Mouse (Mus musculus) bone marrow, adult 2 months (tissue): ENCODE results near the gene Pxdn.

ENCODE experiments used
- CTCF ChIP-seq: fragments of 200-500 bp; IDR thresholded peaks from 2 replicates; pipeline ENCODE4 v1.5.1; 2011; ENCODE audit warnings: low read length, control low read depth; ENCODE audit not compliant: control insufficient read depth, insufficient read depth
- POLR2A ChIP-seq: fragments of 200-500 bp; IDR thresholded peaks from 2 replicates; pipeline ENCODE4 v1.6.1; 2011; ENCODE audit warnings: low read depth, mild to moderate bottlenecking, control low read depth, low read length, borderline replicate concordance; ENCODE audit not compliant: control insufficient read depth

GRCm38 (mm10) chr12:30035841-30036568 is 98.6 kb downstream of the Pxdn start:
- TF ChIP-seq CTCF = no peak
- TF ChIP-seq POLR2A = no peak
